In genomic region chr5:100036681-100037080, GRCm38 (mm10) we compare ENCODE assay signal across 8 mouse cellular contexts. TPM values are rescaled to one million over a fixed set of nuclear protein-coding genes. Genes with fewer than 3 reads are reported as not detected.
DNase-seq lines count a peak whose midpoint lies in the region; ATAC-seq and TF ChIP-seq lines count a peak whose summit lies in the region.

No protein-coding gene starts in this region.

- no peak for ATAC-seq in forebrain, embryonic 12.5 days (ENCODE audit: low FRiP score)
- no peak for ATAC-seq in liver, embryonic 12.5 days
- ATAC-seq in neural tube, embryonic 14.5 days (ENCODE audit: low read depth): no peak

- no peak for TF ChIP-seq CTCF in left cerebral cortex, adult 2 months (IDR thresholded peaks at IDR 0.05)

- H3K9ac ChIP-seq in forebrain, embryonic 12.5 days: peak overlapping the region; percentile 99
- H3K9ac ChIP-seq in liver, embryonic 12.5 days: peak overlapping the region; percentile 97
- H3K9ac ChIP-seq in neural tube, embryonic 14.5 days (replicated peaks; ENCODE audit: low read depth, low read length): no peak overlapping the region

- no peaks in the 10 kb centered on the region for H3K9me3 ChIP-seq in forebrain, embryonic 12.5 days
- no peaks in the 10 kb centered on the region for H3K9me3 ChIP-seq in liver, embryonic 12.5 days (replicated peaks)
- no peaks in the 10 kb centered on the region for H3K9me3 ChIP-seq in neural tube, embryonic 14.5 days (ENCODE audit: control insufficient read depth, low read length)

- no peak overlapping the region for H3K27ac ChIP-seq in left cerebral cortex, adult 2 months
- H3K27ac ChIP-seq in forebrain, embryonic 12.5 days: no peak overlapping the region
- H3K27ac ChIP-seq in liver, embryonic 12.5 days: no peak overlapping the region
- no peak overlapping the region for H3K27ac ChIP-seq in neural tube, embryonic 14.5 days (ENCODE audit: low read depth, low read length)

- intact Hi-C loops in left cerebral cortex, adult 2 months (cut with DNase I): loop anchor here (5.0 kb wide), 1 partner anchor 834 kb away; no protein-coding TSS in a partner anchor
- intact Hi-C loops in left cerebral cortex, postnatal 14 days (cut with DNase I): loop anchor here (10.0 kb wide), 1 partner anchor 832 kb away; no protein-coding TSS in a partner anchor

- H3K4me3 ChIP-seq in left cerebral cortex, adult 2 months: peak overlapping the region; percentile 99
- H3K4me3 ChIP-seq in forebrain, embryonic 12.5 days (replicated peaks): peak overlapping the region; percentile 90
- H3K4me3 ChIP-seq in liver, embryonic 12.5 days: peak overlapping the region; percentile 93
- peak overlapping the region; percentile 72 for H3K4me3 ChIP-seq in neural tube, embryonic 14.5 days (ENCODE audit: low read depth, low read length)

- peaks cover 44% of the 10 kb centered on the region for H3K4me1 ChIP-seq in forebrain, embryonic 12.5 days
- peaks cover 45% of the 10 kb centered on the region for H3K4me1 ChIP-seq in liver, embryonic 12.5 days
- peaks cover 27% of the 10 kb centered on the region; the same call in 1 of the 2 replicates for H3K4me1 ChIP-seq in neural tube, embryonic 14.5 days (ENCODE audit: control insufficient read depth, insufficient read depth, low read length)

- H3K4me2 ChIP-seq in forebrain, embryonic 12.5 days: peak overlapping the region; percentile 84
- H3K4me2 ChIP-seq in liver, embryonic 12.5 days: peak overlapping the region; percentile 99
- peak overlapping the region; percentile 92 for H3K4me2 ChIP-seq in neural tube, embryonic 14.5 days (ENCODE audit: low read depth, low read length)

- DNase-seq in left cerebral cortex, adult 2 months (ENCODE audit: extremely low spot score in 1 of 2, low spot score in 2 of 2): no peak
- DNase-seq in left cerebral cortex, postnatal 14 days (ENCODE audit: low spot score in 2 of 2): no peak
- no peak for DNase-seq in retina, postnatal 1 day
- DNase-seq in embryo, embryonic 10 days (ENCODE audit: low spot score): no peak
- DNase-seq in cerebellum, adult 9-10 months: no peak

- WGBS in forebrain, embryonic 12.5 days: 26% methylated on average over 7 of the region's 7 CpGs
- WGBS in liver, embryonic 12.5 days (ENCODE audit: insufficient replicate concordance): 42% methylated on average over 7 of the region's 7 CpGs
- 23% methylated on average over 7 of the region's 7 CpGs for WGBS in neural tube, embryonic 14.5 days

- H3K27me3 ChIP-seq in forebrain, embryonic 12.5 days: no peaks in the 10 kb centered on the region
- no peaks in the 10 kb centered on the region for H3K27me3 ChIP-seq in liver, embryonic 12.5 days (replicated peaks)
- no peaks in the 10 kb centered on the region for H3K27me3 ChIP-seq in neural tube, embryonic 14.5 days (ENCODE audit: control insufficient read depth, insufficient read depth, low read length)

- peaks cover 57% of the 10 kb centered on the region for H3K36me3 ChIP-seq in forebrain, embryonic 12.5 days (replicated peaks)
- H3K36me3 ChIP-seq in liver, embryonic 12.5 days: peaks cover 61% of the 10 kb centered on the region
- peaks cover 35% of the 10 kb centered on the region for H3K36me3 ChIP-seq in neural tube, embryonic 14.5 days (ENCODE audit: control insufficient read depth, insufficient read depth, low read length)

RNA-seq across cellular contexts. Expression of gene Hnrnpdl, which starts 2.8 kb away (rescaled TPM):
- total RNA-seq in left cerebral cortex, adult 2 months (2021): 100 to 1,000 TPM; 177 to 178 TPM
- 100 to 1,000 TPM; 141 to 169 TPM for total RNA-seq in left cerebral cortex, postnatal 14 days (2021)
- polyA plus RNA-seq in forebrain, embryonic 12.5 days (2016; fragmentation: Nextera tagmentation; extraction: Ambion mirVana): 284 and 293 TPM in 2 replicates
- 88.2 and 90.9 TPM in 2 replicates for polyA plus RNA-seq in liver, embryonic 12.5 days (2016; fragmentation: Nextera tagmentation; extraction: Ambion mirVana)
- 208 and 236 TPM in 2 replicates for polyA plus RNA-seq in neural tube, embryonic 14.5 days (2014; fragmentation: Nextera tagmentation; extraction: Ambion mirVana)

RNA-seq across cellular contexts. Expression of gene Enoph1, which starts 3.1 kb away (rescaled TPM):
- 10 to 100 TPM; 50.3 to 55.7 TPM for total RNA-seq in left cerebral cortex, adult 2 months (2021)
- 10 to 100 TPM; 50.0 to 52.6 TPM for total RNA-seq in left cerebral cortex, postnatal 14 days (2021)
- 43.8 and 45.0 TPM in 2 replicates for polyA plus RNA-seq in forebrain, embryonic 12.5 days (2016; fragmentation: Nextera tagmentation; extraction: Ambion mirVana)
- polyA plus RNA-seq in liver, embryonic 12.5 days (2016; fragmentation: Nextera tagmentation; extraction: Ambion mirVana): 30.7 and 33.8 TPM in 2 replicates
- 46.0 and 49.9 TPM in 2 replicates for polyA plus RNA-seq in neural tube, embryonic 14.5 days (2014; fragmentation: Nextera tagmentation; extraction: Ambion mirVana)

RNA-seq across cellular contexts. Expression of gene 4930524J08Rik, which starts 57.8 kb away (rescaled TPM):
- total RNA-seq in left cerebral cortex, adult 2 months (2021): 1 to 10 TPM; 1.9 TPM
- total RNA-seq in left cerebral cortex, postnatal 14 days (2021): 1 to 10 TPM; 2.2 to 3.5 TPM
- 2.3 and 3.0 TPM in 2 replicates for polyA plus RNA-seq in forebrain, embryonic 12.5 days (2016; fragmentation: Nextera tagmentation; extraction: Ambion mirVana)
- polyA plus RNA-seq in liver, embryonic 12.5 days (2016; fragmentation: Nextera tagmentation; extraction: Ambion mirVana): 0.71 and 2.0 TPM in 2 replicates
- 3.7 and 5.3 TPM in 2 replicates for polyA plus RNA-seq in neural tube, embryonic 14.5 days (2014; fragmentation: Nextera tagmentation; extraction: Ambion mirVana)

RNA-seq across cellular contexts. Expression of gene Hnrnpd, which starts 57.9 kb away (rescaled TPM):
- total RNA-seq in left cerebral cortex, adult 2 months (2021): 100 to 1,000 TPM; 194 to 222 TPM
- 100 to 1,000 TPM; 189 to 204 TPM for total RNA-seq in left cerebral cortex, postnatal 14 days (2021)
- 464 and 515 TPM in 2 replicates for polyA plus RNA-seq in forebrain, embryonic 12.5 days (2016; fragmentation: Nextera tagmentation; extraction: Ambion mirVana)
- polyA plus RNA-seq in liver, embryonic 12.5 days (2016; fragmentation: Nextera tagmentation; extraction: Ambion mirVana): 245 and 254 TPM in 2 replicates
- polyA plus RNA-seq in neural tube, embryonic 14.5 days (2014; fragmentation: Nextera tagmentation; extraction: Ambion mirVana): 96.8 and 116 TPM in 2 replicates
